Mouse (Mus musculus) liver, adult 2 months (tissue): Measurements from ENCODE around the gene Serpinb8.

Experiments
- CTCF ChIP-seq: fragments of 200-500 bp; IDR thresholded peaks from 2 replicates; pipeline ENCODE4 v1.5.1; 2011; ENCODE audit warnings: low read depth, low read length, control low read depth
- POLR2A ChIP-seq: fragments of 200-500 bp; IDR thresholded peaks from 2 replicates; pipeline ENCODE4 v1.6.1; 2011; ENCODE audit warnings: low read length, control low read depth; ENCODE audit not compliant: insufficient read depth; ENCODE audit errors: extremely low read depth

DNA sequence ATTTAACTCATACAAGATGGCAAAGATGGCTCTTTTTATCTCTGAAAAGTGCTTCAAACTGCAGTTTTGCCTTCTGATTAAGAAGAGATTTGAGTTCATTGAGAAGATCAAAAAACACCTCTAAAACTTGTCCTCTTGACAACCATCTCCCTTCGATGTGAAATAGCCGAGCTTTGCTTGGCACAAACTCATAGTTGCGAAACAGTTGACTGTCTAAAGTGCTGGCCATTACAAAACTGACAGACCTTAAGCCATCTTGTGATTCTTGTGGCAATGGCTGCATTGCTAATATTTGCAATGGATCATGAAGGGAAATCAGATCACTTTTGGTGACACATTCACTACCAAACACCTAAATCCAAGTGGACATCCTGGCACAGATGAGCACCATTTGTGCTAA, 30.3 kb upstream of the Serpinb8 start:
- TF ChIP-seq CTCF (no peak), POLR2A (no peak)
